ENCODE assay signal across 10 mouse cellular contexts in genomic region chr1:88226670-88227379, GRCm38 (mm10). TPM values are rescaled to one million over a fixed set of nuclear protein-coding genes. Genes with fewer than 3 reads are reported as not detected.
A peak's percentile ranks its signal among the peaks of the same experiment; 100 is the strongest.
DNase-seq lines count a peak whose midpoint lies in the region; ATAC-seq and TF ChIP-seq lines count a peak whose summit lies in the region.
"Had no signal": no experiment of that assay in that cellular context is flagged by ENCODE, and none has a peak within 500 bp of the region (broad histone marks: within the 10 kb centered on the region; RNA-seq: fewer than 3 reads in every experiment).

Mroh2a (plus strand) TSS chr1:88226986.

- H3K36me3 ChIP-seq in heart, embryonic 11.5 days (ENCODE audit: control insufficient read depth, insufficient read depth, low read length): no peaks in the 10 kb centered on the region
- no peaks in the 10 kb centered on the region for H3K36me3 ChIP-seq in thymus, adult 2 months (ENCODE audit: control insufficient read depth, insufficient read depth, low read length)
- no peaks in the 10 kb centered on the region for H3K36me3 ChIP-seq in midbrain, embryonic 14.5 days (ENCODE audit: control insufficient read depth, insufficient read depth, low read length)

- H3K9me3 ChIP-seq in heart, embryonic 11.5 days (replicated peaks; ENCODE audit: control insufficient read depth, low read length): peaks cover 67% of the 10 kb centered on the region
- peaks cover 74% of the 10 kb centered on the region for H3K9me3 ChIP-seq in midbrain, embryonic 14.5 days (ENCODE audit: control insufficient read depth, low read length)

- H3K4me3 ChIP-seq in heart, embryonic 11.5 days (ENCODE audit: low read depth, low read length): no peak within 1 kb of the TSS
- H3K4me3 ChIP-seq in thymus, adult 2 months (ENCODE audit: control insufficient read depth, insufficient read depth, low read length): no peak within 1 kb of the TSS
- H3K4me3 ChIP-seq in midbrain, embryonic 14.5 days (replicated peaks; ENCODE audit: low read depth, low read length): no peak within 1 kb of the TSS

- no peaks in the 10 kb centered on the region for H3K4me1 ChIP-seq in heart, embryonic 11.5 days (ENCODE audit: control insufficient read depth, insufficient read depth, low read length)
- no peaks in the 10 kb centered on the region for H3K4me1 ChIP-seq in thymus, adult 2 months (replicated peaks; ENCODE audit: control insufficient read depth, insufficient read depth, low read length)
- no peaks in the 10 kb centered on the region for H3K4me1 ChIP-seq in midbrain, embryonic 14.5 days (ENCODE audit: control insufficient read depth, insufficient read depth, low read length)

- no peak within 1 kb of the TSS for H3K27ac ChIP-seq in heart, embryonic 11.5 days (ENCODE audit: low read depth, low read length)
- H3K27ac ChIP-seq in thymus, adult 2 months (ENCODE audit: control insufficient read depth, insufficient read depth, low read length): no peak within 1 kb of the TSS
- no peak within 1 kb of the TSS for H3K27ac ChIP-seq in midbrain, embryonic 14.5 days (replicated peaks; ENCODE audit: low read depth, low read length)

- TF ChIP-seq POLR2A in thymus, adult 2 months (IDR thresholded peaks at IDR 0.05; ENCODE audit: control insufficient read depth, extremely low read depth, insufficient read depth, low read length, poor library complexity): no peak

- 46% methylated on average over 5 of the region's 5 CpGs for WGBS in heart, embryonic 11.5 days (ENCODE audit: insufficient replicate concordance)
- WGBS in thymus, adult 2 months: 50% methylated on average over 5 of the region's 5 CpGs
- WGBS in midbrain, embryonic 14.5 days: 57% methylated on average over 5 of the region's 5 CpGs

- no peak within 1 kb of the TSS for H3K4me2 ChIP-seq in heart, embryonic 11.5 days
- H3K4me2 ChIP-seq in midbrain, embryonic 14.5 days (ENCODE audit: low read length): no peak within 1 kb of the TSS
- H3K4me2 ChIP-seq: lung, embryonic 14.5 days had no signal

- no peak for ATAC-seq in heart, embryonic 11.5 days (replicated peaks; ENCODE audit: insufficient number of reproducible peaks, low FRiP score, low TSS enrichment)
- ATAC-seq in hematopoietic stem cell, adult 5-6 weeks (replicated peaks in 1 of 2; ENCODE audit: insufficient read depth in 1 of 2, low FRiP score in 2 of 2, low TSS enrichment in 1 of 2, low read depth in 1 of 2, poor library complexity in 2 of 2, severe bottlenecking in 2 of 2): peak; percentile 16 to 20; a peak in 2 of 4 replicates
- no peak for ATAC-seq in midbrain, embryonic 14.5 days (ENCODE audit: low FRiP score, low TSS enrichment)

- no peaks in the 10 kb centered on the region for H3K27me3 ChIP-seq in heart, embryonic 11.5 days (ENCODE audit: control insufficient read depth, insufficient read depth, low read length)
- H3K27me3 ChIP-seq in thymus, adult 2 months (ENCODE audit: control insufficient read depth, insufficient read depth, low read length): no peaks in the 10 kb centered on the region
- no peaks in the 10 kb centered on the region for H3K27me3 ChIP-seq in midbrain, embryonic 14.5 days (ENCODE audit: control insufficient read depth, insufficient read depth, low read length)

- H3K9ac ChIP-seq in heart, embryonic 11.5 days (ENCODE audit: low read depth, low read length): no peak within 1 kb of the TSS
- H3K9ac ChIP-seq in midbrain, embryonic 14.5 days (replicated peaks; ENCODE audit: low read length): no peak within 1 kb of the TSS
- H3K9ac ChIP-seq: lung, embryonic 14.5 days had no signal

- DNase-seq in heart, adult 18-20 months: peak; percentile 45 to 78
- DNase-seq in thymus, adult 2 months: peak; percentile 9
- DNase-seq in thymus, postnatal 0 days (ENCODE audit: low spot score): no peak
- DNase-seq in urinary bladder, postnatal 25 days (ENCODE audit: low spot score): peak; percentile 24
- DNase-seq in midbrain, embryonic 14.5 days: no peak
- no peak for DNase-seq in Muller cell, postnatal 12 days (ENCODE audit: inconsistent ontology term)
- DNase-seq: cerebellum, adult 9-10 months; lung, embryonic 14.5 days had no signal

- TF ChIP-seq CTCF in thymus, adult 2 months (IDR thresholded peaks at IDR 0.05; ENCODE audit: borderline replicate concordance, control insufficient read depth, extremely low read depth, insufficient read depth, low read length, poor library complexity): no peak

RNA-seq across cellular contexts. Expression of gene Mroh2a, which starts in this region (rescaled TPM):
- total RNA-seq in heart, adult 18-20 months (2021): not detected
- polyA plus RNA-seq in heart, embryonic 11.5 days (2014; fragmentation: Nextera tagmentation; extraction: Ambion mirVana): 0.63 and 1.1 TPM in 2 replicates
- polyA plus RNA-seq in thymus, adult 2 months (2012; rRNA removed): 0.29 and 0.96 TPM in 2 replicates
- 0.64 and 1.4 TPM in 2 replicates for polyA plus RNA-seq in thymus, postnatal 0 days (2015; fragmentation: Nextera tagmentation; extraction: Ambion mirVana)
- total RNA-seq in hematopoietic stem cell, adult 5-6 weeks (2017): 0.05 and 0.44 TPM in 2 replicates
- 0.66 and 1.8 TPM in 2 replicates for polyA plus RNA-seq in midbrain, embryonic 14.5 days (2014; fragmentation: Nextera tagmentation; extraction: Ambion mirVana)

Comparison
In these comparisons a context has a peak if more than half of its experiments do, and no peak if none do; other contexts are left out.
1. Peak in DNase-seq in heart, adult 18-20 months; RNA of the gene not detected or under 1 TPM.
2. Peak in DNase-seq in thymus, adult 2 months; RNA of the gene not detected or under 1 TPM.
3. Peak in ATAC-seq in hematopoietic stem cell, adult 5-6 weeks; RNA of the gene not detected or under 1 TPM.